Mouse (Mus musculus): ENCODE measurements around the gene Cacna2d1.

Gene Cacna2d1

GRCm38 (mm10) chr5:16166117-16166867, 231.8 kb downstream of the Cacna2d1 start:
- no peak for DNase-seq

- no peak for DNase-seq
These were observed 232.4 kb downstream of the Cacna2d1 start for GRCm38 (mm10) chr5:16166868-16167267.

- DNase-seq: no peak
These were observed 246.6 kb downstream of the Cacna2d1 start for GRCm38 (mm10) chr5:16181041-16181440.

- no peak for DNase-seq
These were observed 249.6 kb downstream of the Cacna2d1 start for GRCm38 (mm10) chr5:16184064-16184463.

GRCm38 (mm10) chr5:16187931-16188330, 253.4 kb downstream of the Cacna2d1 start:
- DNase-seq: no peak

- DNase-seq: no peak
These were observed 255.4 kb downstream of the Cacna2d1 start for GRCm38 (mm10) chr5:16189878-16190277.

- no peak for DNase-seq
These were observed 256.7 kb downstream of the Cacna2d1 start for GRCm38 (mm10) chr5:16191165-16191564.

- peak; percentile 14 to 27 for DNase-seq
These were observed 265.3 kb downstream of the Cacna2d1 start for GRCm38 (mm10) chr5:16199816-16200215.

- no peak for DNase-seq
These were observed 287.5 kb downstream of the Cacna2d1 start for GRCm38 (mm10) chr5:16221960-16222359.

- DNase-seq: no peak
These were observed 290.9 kb downstream of the Cacna2d1 start for GRCm38 (mm10) chr5:16225359-16225758.

- no peak for DNase-seq
These were observed 294.9 kb downstream of the Cacna2d1 start for GRCm38 (mm10) chr5:16229384-16229783.

- no peak for DNase-seq
These were observed 297.0 kb downstream of the Cacna2d1 start for GRCm38 (mm10) chr5:16231477-16231876.

GRCm38 (mm10) chr5:16234891-16235290, 300.4 kb downstream of the Cacna2d1 start:
- DNase-seq: no peak

GRCm38 (mm10) chr5:16235864-16236263, 301.4 kb downstream of the Cacna2d1 start:
- no peak for DNase-seq

GRCm38 (mm10) chr5:16236608-16237007, 302.1 kb downstream of the Cacna2d1 start:
- no peak for DNase-seq

GRCm38 (mm10) chr5:16237972-16238371, 303.5 kb downstream of the Cacna2d1 start:
- DNase-seq: no peak

GRCm38 (mm10) chr5:16240255-16240654, 305.8 kb downstream of the Cacna2d1 start:
- DNase-seq: no peak

GRCm38 (mm10) chr5:16243599-16243998, 309.1 kb downstream of the Cacna2d1 start:
- DNase-seq: no peak

GRCm38 (mm10) chr5:16252738-16253513, 318.4 kb downstream of the Cacna2d1 start:
- DNase-seq: no peak

GRCm38 (mm10) chr5:16253768-16254167, 319.3 kb downstream of the Cacna2d1 start:
- no peak for DNase-seq

- DNase-seq: no peak
These were observed 330.9 kb downstream of the Cacna2d1 start for GRCm38 (mm10) chr5:16265385-16265784.

GRCm38 (mm10) chr5:16277058-16277457, 342.6 kb downstream of the Cacna2d1 start:
- DNase-seq: no peak

GRCm38 (mm10) chr5:16281229-16281628, 346.7 kb downstream of the Cacna2d1 start:
- DNase-seq: no peak

- DNase-seq: peak in 1 of 2 experiments; percentile 62
These were observed 358.7 kb downstream of the Cacna2d1 start for GRCm38 (mm10) chr5:16293223-16293622.
